8 mouse cellular contexts compared by ENCODE assay signal in the genomic region with DNA sequence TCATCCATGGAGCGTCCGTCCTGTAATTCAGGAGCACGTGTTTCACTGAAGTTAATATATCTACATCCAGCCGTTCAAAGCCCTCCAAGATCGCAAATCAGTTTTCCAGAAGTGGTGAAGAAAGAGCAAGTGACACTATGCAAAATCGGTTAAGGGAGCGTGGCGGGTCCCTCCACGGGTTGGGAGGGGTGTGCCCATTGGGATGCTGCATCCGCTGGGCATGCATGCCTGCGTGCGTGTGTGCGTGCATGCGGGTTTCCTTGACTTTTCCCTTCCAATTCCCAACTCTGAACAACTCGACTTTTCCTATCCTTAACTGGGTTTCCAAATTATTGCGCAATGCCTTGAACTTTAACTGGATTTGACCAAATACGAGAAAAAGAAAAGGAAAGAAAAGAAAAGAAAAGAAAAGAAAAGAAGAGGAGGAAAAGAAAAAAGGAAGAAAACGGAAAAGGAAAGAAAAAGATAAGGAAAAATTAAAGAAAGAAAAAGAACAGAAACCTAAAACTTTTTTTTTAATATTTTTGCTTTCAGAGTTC. TPM values are rescaled to one million over a fixed set of nuclear protein-coding genes. Genes with fewer than 3 reads are reported as not detected.
DNase-seq lines count a peak whose midpoint lies in the region; ATAC-seq lines count a peak whose summit lies in the region.

No protein-coding gene starts in this region.

- no peak overlapping the region for H3K27ac ChIP-seq in embryonic facial prominence, embryonic 11.5 days (replicated peaks; ENCODE audit: low read depth, low read length)
- no peak overlapping the region for H3K27ac ChIP-seq in hindbrain, embryonic 14.5 days
- no peak overlapping the region for H3K27ac ChIP-seq in midbrain, embryonic 11.5 days (ENCODE audit: low read depth, low read length)

- peak; percentile 24 to 44 for DNase-seq in heart, adult 18-20 months
- DNase-seq in heart, adult 11 months: no peak
- DNase-seq in embryonic facial prominence, embryonic 11.5 days (ENCODE audit: low spot score): peak; percentile 23
- no peak for DNase-seq in hindbrain, embryonic 14.5 days (ENCODE audit: low spot score)
- DNase-seq in midbrain, embryonic 11.5 days (ENCODE audit: low spot score, missing footprints): peak; percentile 95
- no peak for DNase-seq in spleen, postnatal 36 days (ENCODE audit: low spot score in 2 of 2)
- no peak for DNase-seq in ovary, adult 18-20 months (ENCODE audit: low spot score)
- no peak for DNase-seq in frontal cortex, postnatal 14 days (ENCODE audit: low spot score in 2 of 2)

- H3K4me1 ChIP-seq in embryonic facial prominence, embryonic 11.5 days (ENCODE audit: control insufficient read depth, insufficient read depth, low read length): no peaks in the 10 kb centered on the region
- peaks cover 5% of the 10 kb centered on the region for H3K4me1 ChIP-seq in hindbrain, embryonic 14.5 days (replicated peaks; ENCODE audit: control insufficient read depth, insufficient read depth, low read length)
- peaks cover 4% of the 10 kb centered on the region; the same call in 1 of the 2 replicates for H3K4me1 ChIP-seq in midbrain, embryonic 11.5 days (ENCODE audit: control insufficient read depth, insufficient read depth, low read length)

- H3K9ac ChIP-seq in embryonic facial prominence, embryonic 11.5 days (replicated peaks; ENCODE audit: low read length): peak overlapping the region; percentile 50; the same call in 1 of the 2 replicates
- peak overlapping the region; percentile 31; the same call in 1 of the 2 replicates for H3K9ac ChIP-seq in hindbrain, embryonic 14.5 days
- no peak overlapping the region for H3K9ac ChIP-seq in midbrain, embryonic 11.5 days (ENCODE audit: low read length)

- H3K4me3 ChIP-seq in embryonic facial prominence, embryonic 11.5 days (ENCODE audit: low read depth, low read length): peak overlapping the region; percentile 42
- H3K4me3 ChIP-seq in hindbrain, embryonic 14.5 days (replicated peaks; ENCODE audit: low read length): peak overlapping the region; percentile 46
- H3K4me3 ChIP-seq in midbrain, embryonic 11.5 days (ENCODE audit: low read depth, low read length): peak overlapping the region; percentile 34

- H3K27me3 ChIP-seq in embryonic facial prominence, embryonic 11.5 days (ENCODE audit: control insufficient read depth, insufficient read depth, low read length): peaks cover 14% of the 10 kb centered on the region
- peaks cover 56% of the 10 kb centered on the region for H3K27me3 ChIP-seq in hindbrain, embryonic 14.5 days (ENCODE audit: control insufficient read depth, insufficient read depth, low read length)
- peaks cover 36% of the 10 kb centered on the region for H3K27me3 ChIP-seq in midbrain, embryonic 11.5 days (ENCODE audit: control insufficient read depth, insufficient read depth, low read length)

- ATAC-seq in embryonic facial prominence, embryonic 11.5 days (replicated peaks; ENCODE audit: insufficient number of reproducible peaks, low FRiP score, low TSS enrichment, low read depth): no peak
- ATAC-seq in hindbrain, embryonic 14.5 days (ENCODE audit: low FRiP score): no peak
- ATAC-seq in midbrain, embryonic 11.5 days (ENCODE audit: low FRiP score): peak; percentile 52

- peak overlapping the region; percentile 77 for H3K4me2 ChIP-seq in embryonic facial prominence, embryonic 11.5 days (ENCODE audit: low read depth, low read length)
- H3K4me2 ChIP-seq in hindbrain, embryonic 14.5 days (replicated peaks): peak overlapping the region; percentile 93
- H3K4me2 ChIP-seq in midbrain, embryonic 11.5 days: peak overlapping the region; percentile 62

- H3K9me3 ChIP-seq in embryonic facial prominence, embryonic 11.5 days (replicated peaks; ENCODE audit: control insufficient read depth, low read length): no peaks in the 10 kb centered on the region
- no peaks in the 10 kb centered on the region for H3K9me3 ChIP-seq in hindbrain, embryonic 14.5 days (ENCODE audit: control insufficient read depth, low read length)
- no peaks in the 10 kb centered on the region for H3K9me3 ChIP-seq in midbrain, embryonic 11.5 days (ENCODE audit: control insufficient read depth, low read length)

- whole genome bisulfite sequencing in embryonic facial prominence, embryonic 11.5 days: 6% methylated on average over 18 of the region's 18 CpGs
- WGBS in hindbrain, embryonic 14.5 days: 6% methylated on average over 18 of the region's 18 CpGs
- 5% methylated on average over 18 of the region's 18 CpGs for WGBS in midbrain, embryonic 11.5 days

- H3K36me3 ChIP-seq in embryonic facial prominence, embryonic 11.5 days (replicated peaks; ENCODE audit: control insufficient read depth, insufficient read depth, low read depth, low read length): no peaks in the 10 kb centered on the region
- H3K36me3 ChIP-seq in hindbrain, embryonic 14.5 days (replicated peaks; ENCODE audit: control insufficient read depth, insufficient read depth): no peaks in the 10 kb centered on the region
- no peaks in the 10 kb centered on the region for H3K36me3 ChIP-seq in midbrain, embryonic 11.5 days (ENCODE audit: control insufficient read depth, insufficient read depth, low read length)

RNA-seq across cellular contexts. Expression of a gene that starts 1.2 kb away (rescaled TPM):
- total RNA-seq in heart, adult 18-20 months (2021): 1 to 10 TPM; 5.8 to 8.5 TPM
- 6.9 and 9.5 TPM in 2 replicates for polyA plus RNA-seq in embryonic facial prominence, embryonic 11.5 days (2014; fragmentation: Nextera tagmentation; extraction: Ambion mirVana)
- polyA plus RNA-seq in hindbrain, embryonic 14.5 days (2014; fragmentation: Nextera tagmentation; extraction: Ambion mirVana): 0.61 and 0.84 TPM in 2 replicates
- polyA plus RNA-seq in midbrain, embryonic 11.5 days (2014; fragmentation: Nextera tagmentation; extraction: Ambion mirVana): 0.92 and 0.98 TPM in 2 replicates

Comparison
In these comparisons a context has a peak if more than half of its experiments do, and no peak if none do; other contexts are left out.
1. DNase-seq: peak in heart, adult 18-20 months (2 of 2), embryonic facial prominence, embryonic 11.5 days (single experiment) and midbrain, embryonic 11.5 days (single experiment); none in heart, adult 11 months (single experiment), hindbrain, embryonic 14.5 days (single experiment), spleen, postnatal 36 days (0 of 2), ovary, adult 18-20 months (single experiment) and frontal cortex, postnatal 14 days (0 of 2).
2. Peak in every context shown above with its lines, with median percentiles within 50 percentile points of each other: H3K4me2 ChIP-seq and H3K4me3 ChIP-seq.